Mouse (Mus musculus) heart, adult 9 months (tissue): ENCODE measurements at regions not wholly inside any gene's neighbourhood (a gene's known extent, or its start where the extent isn't known, plus 50 kb on each side); places are given as distances from the start of the nearest gene placed in this dataset.

Source experiments
- DNase-seq, 2 experiments: peaks; one replicate each; pipeline ENCODE4 v3.0.0; 2022; ENCODE audit warnings: low spot score in 2 of 2

- DNase-seq = no peak
Measured at GRCm38 (mm10) chr3:134104625-134105024, 131.7 kb upstream of the Cxxc4 start.

DNA sequence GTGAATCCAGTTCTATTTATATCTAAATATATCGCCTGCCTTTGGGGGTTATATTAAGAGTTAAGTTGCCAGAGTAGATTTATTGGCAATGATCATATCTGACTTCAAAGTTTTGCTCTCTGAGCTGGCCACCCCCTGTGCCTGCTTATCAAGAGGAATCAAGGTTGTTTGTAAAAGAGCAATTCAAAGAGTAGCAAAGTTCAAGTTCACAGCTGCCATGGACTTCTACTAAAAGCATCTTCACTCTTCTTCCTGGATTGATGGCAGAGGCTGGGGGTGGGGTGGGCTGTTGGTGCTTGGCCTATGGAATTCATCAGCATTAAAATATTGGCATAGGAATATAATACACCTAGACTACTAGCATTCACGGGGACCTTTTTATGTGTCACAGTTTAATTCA lies 131.2 kb upstream of the Cxxc4 start:
- no peak for DNase-seq

- DNase-seq = no peak
Measured at GRCm38 (mm10) chr3:134105567-134105966, 130.7 kb upstream of the Cxxc4 start.

GRCm38 (mm10) chr3:134114501-134114900 lies 121.8 kb upstream of the Cxxc4 start:
- no peak for DNase-seq

GRCm38 (mm10) chr3:134115007-134115406 lies 121.3 kb upstream of the Cxxc4 start:
- no peak for DNase-seq

GRCm38 (mm10) chr3:134118898-134119297 lies 117.4 kb upstream of the Cxxc4 start:
- no peak for DNase-seq

DNA sequence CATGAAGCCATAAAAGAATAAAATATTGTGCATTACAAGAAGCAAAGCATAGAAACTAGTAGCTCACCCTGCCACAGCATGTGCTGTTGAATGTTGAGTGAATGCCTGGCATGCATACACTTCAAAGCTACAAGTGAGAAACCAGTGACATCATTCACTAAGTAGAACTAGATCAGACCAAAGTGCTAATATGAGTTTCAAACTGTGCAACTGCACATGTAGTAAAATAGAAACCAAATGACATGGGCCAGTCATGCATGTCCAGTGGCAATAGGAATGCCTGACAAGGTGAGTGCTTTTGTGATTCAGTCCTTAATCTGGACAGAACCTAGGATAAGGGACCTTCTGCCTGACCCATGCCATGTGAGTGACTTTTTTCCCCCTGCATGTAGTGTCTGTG lies 111.3 kb upstream of the Cxxc4 start:
- no peak for DNase-seq

DNA sequence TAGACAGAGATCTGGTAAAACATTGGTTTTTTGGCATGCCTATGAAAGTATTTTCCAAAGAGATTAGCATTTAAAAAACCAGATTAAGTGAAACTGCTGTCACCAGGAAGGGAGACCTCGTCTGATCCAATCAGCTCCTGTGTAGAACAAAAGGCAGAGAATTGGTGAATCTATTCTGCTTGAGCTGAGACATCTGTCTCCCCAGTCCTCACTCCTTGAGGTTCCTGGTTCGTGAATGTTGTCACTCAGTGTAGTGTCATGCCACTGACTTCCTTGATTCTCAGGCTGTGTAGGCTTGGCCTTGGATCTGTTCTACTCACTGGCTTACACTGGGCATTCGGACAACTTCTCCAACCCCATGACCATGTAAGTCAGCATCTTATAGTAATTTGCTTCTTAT lies 105.9 kb upstream of the Cxxc4 start:
- no peak for DNase-seq

- no peak for DNase-seq
Measured at GRCm38 (mm10) chr3:134145251-134145650, 91.0 kb upstream of the Cxxc4 start.

- DNase-seq = no peak
Measured at GRCm38 (mm10) chr3:134145935-134146334, 90.3 kb upstream of the Cxxc4 start.

GRCm38 (mm10) chr3:134146373-134147224 lies 89.7 kb upstream of the Cxxc4 start:
- peak; percentile 3 to 13 for DNase-seq

GRCm38 (mm10) chr3:134162288-134162687 lies 74.0 kb upstream of the Cxxc4 start:
- DNase-seq = no peak

- DNase-seq = no peak
Measured at GRCm38 (mm10) chr3:134169922-134170321, 66.4 kb upstream of the Cxxc4 start.

GRCm38 (mm10) chr3:134172357-134172756 lies 63.9 kb upstream of the Cxxc4 start:
- DNase-seq = no peak

DNA sequence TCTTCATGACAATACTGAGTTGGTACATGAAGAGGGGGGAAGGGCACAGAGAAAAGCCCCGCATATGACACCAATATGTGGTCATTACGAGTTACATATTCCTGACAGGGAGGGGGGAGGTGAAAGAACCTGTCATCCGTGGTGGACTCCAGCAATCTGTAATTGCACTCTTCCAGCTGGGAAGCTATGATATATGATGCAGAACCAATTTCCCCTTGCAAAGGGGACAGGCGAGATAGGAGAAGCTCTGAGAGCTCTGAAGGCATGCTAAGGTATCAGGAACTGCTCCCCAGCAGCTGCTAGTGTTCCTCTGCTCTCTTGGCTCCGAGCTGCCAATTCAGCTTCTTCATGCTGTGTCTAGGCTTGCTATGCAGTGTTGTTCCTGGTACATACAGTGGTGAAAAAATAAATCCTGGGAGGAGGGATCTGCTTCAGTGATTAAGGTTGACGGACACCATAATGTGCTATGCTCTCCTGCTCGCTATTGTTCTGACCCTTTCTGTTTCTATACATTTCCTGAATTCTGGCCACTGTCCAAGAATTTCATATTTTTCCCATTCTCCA lies 57.7 kb upstream of the Cxxc4 start:
- DNase-seq = no peak

DNA sequence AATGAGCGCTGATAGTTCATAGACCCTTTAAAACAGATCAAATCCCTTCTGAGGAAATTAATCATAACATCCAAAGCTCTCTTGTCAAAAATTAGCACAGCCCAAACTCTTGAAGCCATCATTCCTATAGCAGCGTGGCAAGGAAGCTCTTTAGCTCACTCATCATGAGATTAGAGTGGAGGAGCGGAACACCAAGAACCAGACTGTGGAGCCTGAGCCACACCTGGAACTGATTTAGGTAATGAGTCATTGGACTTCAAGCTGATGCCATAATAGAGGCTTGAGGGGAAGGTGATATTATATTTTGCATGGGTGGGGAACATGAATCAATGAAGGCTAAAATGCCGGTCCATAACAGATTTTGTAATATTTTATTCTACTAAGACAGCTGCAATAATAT lies 52.2 kb upstream of the Cxxc4 start:
- no peak for DNase-seq
